Mouse (Mus musculus) liver (tissue): ENCODE results near the gene Slit3.

Experiments
- DNase-seq: peaks from one replicate; pipeline ENCODE4 v3.0.0-alpha.2; 2020; ENCODE audit warnings: mixed read lengths

The Slit3 gene

DNA sequence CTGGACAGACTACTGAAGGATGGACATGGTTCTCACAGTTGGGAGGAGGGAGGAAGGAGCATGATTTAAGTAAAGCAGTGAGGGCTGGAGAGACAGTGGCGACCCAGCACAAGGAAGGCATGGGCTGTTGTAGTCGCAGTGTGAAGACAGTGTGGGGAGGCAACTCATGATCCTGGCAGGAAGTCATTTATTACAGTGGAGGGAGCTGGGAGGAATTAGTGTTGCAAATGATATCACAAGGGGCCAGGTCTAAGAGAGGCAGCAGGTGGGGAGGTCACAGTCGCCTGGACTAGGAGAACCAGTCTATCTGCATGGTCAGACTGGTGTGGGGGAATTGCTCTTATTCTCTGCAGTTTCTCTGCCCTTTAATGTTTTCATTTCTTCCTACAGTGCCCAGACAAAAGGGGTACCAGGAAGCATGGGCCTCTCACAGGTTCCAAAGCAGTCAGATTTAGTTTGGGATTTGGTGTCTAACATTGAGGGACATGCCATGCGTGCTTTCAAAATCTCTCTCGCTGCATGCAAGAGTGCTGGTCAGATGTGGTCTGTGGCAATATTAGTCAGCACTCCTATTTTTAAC is 194.5 kb downstream of the Slit3 start:
- DNase-seq = no peak

DNA sequence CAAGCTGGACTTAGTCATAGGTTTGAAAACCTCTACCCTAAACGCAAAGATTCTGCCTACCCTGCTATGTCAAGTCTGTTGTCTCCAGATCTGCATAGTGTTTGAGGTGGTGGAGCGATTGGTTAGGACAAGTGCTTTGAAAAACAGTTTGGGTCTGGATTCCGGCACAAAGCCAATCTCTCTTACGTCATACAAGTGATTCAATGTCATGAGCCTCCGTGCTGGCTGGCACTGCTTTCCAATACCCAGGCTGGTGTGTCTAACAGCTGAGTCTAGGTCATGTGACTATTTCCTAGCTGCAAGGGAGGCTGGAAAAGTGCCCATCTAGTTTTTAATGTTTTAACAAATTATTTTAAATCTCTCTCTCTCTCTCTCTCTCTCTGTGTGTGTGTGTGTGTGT is 196.2 kb downstream of the Slit3 start:
- DNase-seq = no peak

DNA sequence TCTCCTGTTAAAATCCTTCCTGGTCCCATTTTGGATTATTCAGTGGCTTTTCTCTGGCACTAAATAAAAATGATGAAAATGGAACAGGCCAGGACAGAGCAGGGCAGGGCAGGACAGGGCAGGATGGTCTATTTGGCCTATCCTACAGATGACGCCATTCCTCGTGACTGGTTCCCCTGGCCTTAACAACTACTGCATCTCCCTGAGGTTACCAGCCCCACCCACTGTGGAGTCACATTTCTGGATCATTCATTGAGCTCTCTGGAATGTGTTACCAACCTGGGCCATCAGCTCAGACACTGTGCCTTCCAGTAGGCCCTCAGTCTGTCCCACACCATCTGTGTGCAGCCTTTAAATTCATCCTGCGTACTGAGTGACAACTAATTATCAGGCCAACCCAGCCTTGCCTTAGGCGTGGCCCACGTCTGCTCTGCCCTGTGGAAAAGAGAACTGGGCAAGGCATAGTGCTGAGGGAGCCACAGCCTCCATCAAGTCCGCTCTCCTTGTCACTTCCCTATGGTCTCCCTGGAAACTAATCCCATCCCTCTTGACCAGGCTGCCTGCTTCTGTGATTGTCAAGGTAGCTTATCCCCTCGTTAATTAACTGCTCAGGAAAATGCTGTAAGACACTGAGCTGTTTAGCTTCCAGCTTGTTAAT is 196.9 kb downstream of the Slit3 start:
- DNase-seq = no peak

DNA sequence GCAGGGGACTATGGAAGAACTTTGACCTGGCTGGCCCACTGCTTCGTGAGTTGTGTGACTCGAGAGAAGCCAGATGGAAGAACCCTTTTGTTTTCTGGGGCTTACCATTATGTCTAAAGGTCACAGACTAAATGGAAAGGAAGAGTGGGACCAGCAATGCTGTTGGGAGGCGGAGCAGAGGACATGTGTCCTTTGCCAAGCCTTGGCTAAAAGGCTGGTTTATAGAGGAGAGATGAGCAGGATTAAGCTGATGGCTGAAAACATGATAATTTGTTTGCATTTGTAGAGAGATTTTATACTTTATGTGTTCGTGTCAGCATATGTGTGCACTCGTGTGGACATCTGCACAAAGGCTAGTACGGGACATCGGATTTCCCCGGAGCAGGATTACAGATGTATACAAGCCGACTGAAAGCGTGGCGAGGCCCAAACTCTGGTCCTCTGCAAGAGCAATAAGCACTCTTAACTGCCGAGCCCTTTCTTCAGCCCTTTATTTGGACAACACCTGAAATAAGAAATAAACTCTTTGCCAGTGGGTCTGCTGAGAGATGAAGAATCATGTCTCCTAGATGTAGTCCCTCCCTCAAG is 197.5 kb downstream of the Slit3 start:
- no peak for DNase-seq

DNA sequence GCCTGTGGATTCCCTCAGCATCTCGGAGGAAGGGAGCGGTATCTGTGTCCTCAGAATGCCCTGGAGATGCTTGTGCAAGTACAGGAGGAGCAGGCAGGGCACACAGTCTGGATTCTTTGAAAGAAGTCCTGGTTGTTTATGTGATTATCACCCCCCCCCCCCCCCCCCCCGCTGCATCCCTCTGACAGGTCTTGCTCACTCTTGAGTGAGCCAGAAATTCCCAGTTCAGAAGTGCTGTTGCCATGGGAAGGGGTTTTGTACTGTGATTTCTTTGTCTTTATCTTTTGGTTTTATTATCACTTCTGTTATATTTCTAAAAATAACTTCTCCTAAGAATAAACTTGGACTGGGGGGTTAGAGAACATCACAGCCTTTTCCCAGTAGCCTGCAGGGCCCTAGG is 199.5 kb downstream of the Slit3 start:
- DNase-seq = no peak

DNA sequence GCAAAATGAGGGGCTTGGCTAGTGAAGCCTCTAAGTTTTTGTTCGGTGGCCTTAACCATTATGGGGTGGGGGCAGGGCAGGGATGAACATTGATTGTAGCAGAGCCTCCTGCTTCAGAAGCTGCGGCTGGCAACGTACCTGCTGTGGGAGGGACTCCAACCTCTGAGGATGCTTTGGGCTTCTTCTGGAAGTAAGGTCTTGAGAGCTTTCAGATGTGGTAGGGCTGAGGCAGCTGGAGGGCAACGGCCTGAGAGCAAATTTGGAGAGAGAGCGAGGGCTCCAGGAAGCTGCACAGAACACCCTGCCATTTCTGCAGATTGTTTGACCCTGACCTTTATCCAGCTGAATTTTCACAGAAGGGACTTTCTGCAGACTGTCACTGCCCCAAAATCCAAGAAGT is 203.4 kb downstream of the Slit3 start:
- no peak for DNase-seq

DNA sequence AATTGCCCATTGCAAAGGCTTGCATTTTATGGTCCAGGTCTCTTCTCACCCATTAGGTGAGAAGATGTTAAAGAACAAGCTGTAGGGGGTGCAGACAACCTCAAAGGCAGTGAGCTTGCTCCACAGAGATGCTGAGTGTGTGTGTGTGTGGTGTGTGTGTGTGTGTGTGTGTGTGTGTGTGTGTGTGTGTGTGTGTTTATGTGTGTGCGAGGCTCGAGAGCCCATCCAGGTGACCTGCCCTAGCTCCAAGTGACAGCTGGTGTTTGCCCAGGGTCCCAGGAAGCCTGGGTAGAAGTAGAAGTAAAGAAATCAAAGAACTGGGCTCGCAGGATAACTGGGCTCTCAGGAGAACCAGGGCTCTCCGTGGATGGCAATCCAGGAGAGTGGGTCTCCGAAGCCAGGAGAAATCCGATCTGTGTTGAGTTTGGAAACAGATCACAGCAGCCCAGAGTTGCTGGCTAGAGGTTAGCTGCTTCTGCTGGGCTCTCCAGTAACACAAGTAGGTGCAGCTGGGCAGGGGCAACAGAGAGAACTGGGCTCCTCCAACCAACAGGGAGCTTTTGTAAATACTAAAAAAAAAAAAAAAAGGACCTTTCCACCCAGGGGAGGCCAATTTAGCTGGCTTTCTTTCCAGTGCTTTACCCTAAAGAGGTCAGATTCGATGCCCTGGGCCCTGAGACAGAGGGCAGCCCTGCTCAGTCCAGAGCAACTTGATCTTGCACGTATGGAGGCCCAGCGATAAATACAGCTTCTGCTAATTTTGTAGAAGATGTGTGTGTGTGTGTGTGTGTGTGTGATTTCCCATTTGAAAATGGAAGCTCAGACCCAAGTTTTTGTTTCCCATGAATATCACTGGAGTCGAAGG is 204.3 kb downstream of the Slit3 start:
- no peak for DNase-seq

DNA sequence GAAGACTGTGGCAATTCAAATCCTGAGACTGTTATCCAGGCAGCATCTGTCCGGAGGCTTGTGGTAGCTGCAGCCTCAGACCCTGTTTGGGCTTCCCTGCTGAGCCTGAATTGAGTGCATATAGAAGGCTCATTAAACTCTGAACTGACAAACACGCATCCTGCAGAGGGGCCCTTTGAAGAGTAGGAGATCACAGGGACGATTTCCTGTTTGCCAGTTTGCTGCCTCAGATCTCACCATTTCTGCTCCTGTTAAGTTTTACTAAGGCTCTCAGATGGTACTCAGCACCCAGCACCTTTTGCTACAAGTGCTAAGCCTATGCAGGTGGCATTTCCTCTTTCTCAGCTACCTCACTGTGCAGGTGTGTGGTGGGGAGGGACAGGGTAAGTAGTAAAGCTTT is 205.3 kb downstream of the Slit3 start:
- DNase-seq = no peak

DNA sequence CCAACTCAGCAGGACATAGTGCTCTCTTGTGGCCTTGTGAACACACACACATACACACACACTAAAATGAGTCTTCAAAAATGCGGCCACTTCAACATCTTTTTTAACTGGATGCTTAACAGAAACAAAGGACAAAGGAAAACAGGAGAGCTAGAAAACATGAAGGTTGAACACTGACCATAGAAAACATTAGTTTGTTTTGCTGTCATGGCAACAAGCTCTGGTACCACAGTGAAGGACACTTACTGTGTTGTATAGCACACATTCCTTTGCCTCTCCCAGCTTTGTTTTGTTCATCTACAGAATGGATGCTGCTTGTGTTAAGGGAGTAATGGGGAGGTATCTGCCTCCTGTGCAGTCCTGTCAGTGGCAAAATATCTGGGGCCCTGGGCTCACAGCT is 206.9 kb downstream of the Slit3 start:
- no peak for DNase-seq

DNA sequence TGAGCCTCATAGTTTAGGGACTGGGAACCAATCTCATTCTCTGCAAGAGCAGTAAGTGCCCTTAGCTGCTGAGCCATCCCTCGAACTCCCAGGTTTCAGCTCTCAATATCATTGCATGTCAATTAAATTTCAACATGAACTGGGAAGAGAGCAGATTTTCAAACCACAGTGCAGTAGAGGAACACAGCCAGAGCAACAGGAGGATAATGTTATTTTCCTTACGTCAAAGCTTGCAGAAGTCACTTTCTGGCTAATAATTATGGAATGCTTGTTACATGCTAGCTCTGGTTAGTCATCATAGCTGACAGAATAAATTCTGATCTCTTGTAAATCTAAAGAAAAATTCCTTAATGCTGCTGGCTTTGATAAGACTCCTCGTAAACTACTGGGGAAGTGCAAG is 210.5 kb downstream of the Slit3 start:
- DNase-seq = no peak

DNA sequence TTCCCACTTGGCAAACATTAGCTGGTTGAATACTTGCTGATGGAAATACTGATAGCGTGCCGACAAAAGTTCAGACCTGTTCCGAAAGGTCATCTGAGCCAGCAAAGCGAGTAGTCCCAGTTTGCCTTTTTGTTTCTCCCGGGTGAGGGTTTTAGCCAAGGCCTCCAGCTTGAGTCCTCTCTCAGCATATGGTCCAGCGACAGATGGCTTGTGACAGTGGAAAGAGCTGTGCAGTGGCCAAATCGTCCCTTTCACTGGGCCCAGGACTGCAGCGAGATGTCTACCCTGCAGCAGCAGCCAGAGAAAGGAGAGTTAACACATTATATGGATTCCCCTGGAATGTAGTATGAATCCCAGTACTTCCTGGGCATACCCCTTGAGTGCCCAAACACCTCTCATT is 215.5 kb downstream of the Slit3 start:
- no peak for DNase-seq

DNA sequence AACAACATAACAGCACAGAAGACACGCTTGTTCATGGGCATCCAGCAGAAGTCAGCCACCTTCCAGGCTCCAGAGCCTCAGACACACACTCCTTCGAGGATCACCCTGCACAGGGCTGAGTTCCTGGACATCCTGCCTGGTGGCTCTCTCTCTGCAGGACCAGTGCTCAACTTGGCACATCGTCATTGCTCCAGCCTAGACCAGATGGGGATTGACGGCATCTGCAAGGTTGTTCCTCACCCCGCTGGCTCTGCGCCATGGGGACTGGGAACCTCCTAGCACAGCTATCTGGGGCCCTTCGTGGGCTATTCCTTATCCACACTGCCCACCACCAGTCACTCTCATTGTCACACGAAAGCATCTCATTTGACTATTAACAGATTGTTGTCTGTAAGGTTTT is 216.5 kb downstream of the Slit3 start:
- DNase-seq = no peak

DNA sequence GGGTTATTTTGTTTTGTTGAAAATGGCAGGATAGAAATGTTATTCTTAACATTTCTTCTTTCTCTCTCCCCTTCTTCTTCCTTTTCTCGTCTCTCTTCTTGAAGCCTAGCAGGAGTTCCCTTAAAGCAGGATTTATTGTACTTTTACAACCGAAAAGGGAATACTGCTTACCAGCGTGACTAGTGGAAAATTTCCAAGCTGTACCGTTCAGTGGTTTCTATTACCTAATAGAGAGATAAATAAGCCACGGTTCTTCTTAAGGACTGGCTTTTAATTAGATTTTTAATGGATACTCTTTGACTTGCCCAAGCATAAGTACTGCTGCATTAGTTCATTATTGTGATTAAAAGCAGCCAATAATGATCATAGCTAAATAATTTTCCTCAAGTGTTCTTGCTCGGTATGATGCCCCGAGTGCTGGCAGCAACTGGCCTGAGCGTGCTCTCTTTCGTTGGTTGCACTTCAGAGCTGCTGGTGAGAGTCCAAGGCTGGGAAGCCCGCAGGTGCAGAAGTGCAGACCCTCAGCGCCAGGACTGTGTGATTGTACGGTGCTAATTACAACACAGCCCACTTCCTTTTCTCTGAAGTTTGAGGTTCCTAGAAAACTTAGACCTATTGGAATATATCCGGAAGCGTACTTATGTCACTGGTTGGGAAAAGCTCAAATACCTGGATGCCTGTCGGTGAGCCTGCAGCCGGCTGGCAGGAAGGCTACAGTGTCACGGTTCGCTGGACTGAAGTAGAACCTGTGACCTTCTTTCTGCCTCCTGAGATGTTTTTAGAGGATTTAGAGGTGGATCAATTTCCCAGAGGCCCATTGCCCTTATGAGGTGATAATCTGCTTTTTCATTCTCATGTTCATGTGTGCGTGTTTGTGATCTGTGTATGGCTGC is 217.1 kb downstream of the Slit3 start:
- no peak for DNase-seq

DNA sequence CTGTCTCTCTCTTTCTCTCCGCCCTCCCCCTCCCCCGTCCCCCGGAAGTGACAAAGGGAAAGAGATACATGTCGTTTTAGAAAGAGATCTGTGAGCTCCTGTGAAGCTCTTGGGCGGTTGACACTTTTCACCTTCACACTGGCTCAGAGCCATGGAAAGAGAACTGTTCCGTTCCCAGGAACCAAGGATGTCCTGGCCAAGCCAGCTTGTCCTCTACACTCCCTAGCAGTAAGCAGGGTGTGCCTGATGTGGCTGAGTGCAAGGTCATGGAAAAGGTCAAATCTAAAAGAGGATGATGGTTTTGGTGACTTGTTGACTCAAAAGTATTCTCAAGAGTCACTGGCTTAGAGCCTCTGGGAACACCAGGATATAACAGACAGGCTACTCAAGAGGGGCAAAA is 219.7 kb downstream of the Slit3 start:
- no peak for DNase-seq

DNA sequence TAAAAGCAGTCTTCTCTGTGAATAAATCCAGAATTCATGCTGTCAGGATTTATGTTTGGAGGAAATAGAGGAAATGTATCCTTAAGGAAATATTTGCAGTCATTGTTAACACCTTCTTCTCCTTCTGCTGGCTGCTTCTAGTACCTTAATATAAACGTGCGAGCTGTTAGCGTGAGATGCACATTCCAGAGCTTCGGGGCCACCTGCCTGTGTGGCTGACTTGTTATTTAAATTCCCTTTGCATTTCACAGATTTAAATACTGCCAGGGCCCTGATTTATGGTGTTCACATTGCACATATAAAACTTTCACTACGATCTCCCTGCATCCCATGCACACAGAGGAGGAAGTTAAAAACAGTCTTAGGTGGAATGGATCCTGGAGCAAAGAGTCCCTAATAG is 221.5 kb downstream of the Slit3 start:
- DNase-seq = no peak

DNA sequence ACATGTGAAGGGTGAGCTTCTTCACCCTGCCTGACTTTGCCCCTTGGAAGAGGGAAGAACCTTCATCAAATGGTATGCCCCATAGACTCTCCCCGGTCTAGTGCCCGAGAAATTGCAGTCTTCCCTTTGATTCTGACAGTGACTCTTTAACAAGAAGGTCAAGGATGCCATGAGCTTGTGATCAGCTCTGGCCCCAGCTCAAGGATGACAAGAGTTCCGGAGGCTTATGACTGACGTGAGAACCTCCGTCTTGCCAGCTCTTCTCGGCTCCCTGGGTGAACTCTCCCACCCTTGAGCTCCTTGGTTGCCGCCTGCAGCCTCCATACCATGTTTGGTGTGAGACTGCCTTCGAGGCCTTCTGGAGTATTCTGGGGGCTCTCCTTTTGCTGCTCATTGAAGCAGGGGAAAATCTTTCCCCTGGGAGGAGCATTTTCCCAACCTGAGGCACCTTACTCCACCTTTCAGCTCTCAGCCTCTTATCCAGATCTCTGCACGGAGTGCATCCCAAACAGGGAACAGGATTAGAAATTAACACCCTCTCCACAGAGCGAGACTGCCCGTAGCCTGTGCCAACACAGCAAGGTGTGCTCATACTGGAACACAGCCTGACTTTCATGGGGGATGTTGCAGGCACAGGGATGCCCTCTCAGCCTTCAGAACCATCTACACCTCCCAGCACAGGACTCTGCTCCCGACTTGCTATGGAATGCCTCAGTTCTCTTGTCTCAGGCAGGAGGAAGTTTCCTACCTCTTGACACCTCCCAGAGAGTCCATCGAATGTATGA is 224.9 kb downstream of the Slit3 start:
- no peak for DNase-seq

DNA sequence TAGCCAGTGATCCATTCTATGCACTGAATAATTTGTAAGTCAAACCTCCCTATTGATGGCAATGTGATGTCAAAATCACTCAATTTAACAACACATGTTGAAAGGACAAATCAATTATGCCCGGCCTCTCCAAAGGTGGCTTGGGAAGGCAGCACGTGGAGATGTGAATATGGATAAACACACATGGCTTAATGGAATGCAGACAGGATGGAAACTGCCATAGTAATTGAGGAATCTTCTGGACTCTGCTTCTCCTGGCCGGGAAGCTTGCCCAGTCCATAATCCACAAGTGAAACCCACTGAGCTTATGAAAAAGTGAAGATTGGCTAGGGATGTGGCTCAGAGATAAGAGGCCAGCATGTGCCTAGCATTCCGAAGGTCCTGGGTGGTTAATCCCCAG is 227.1 kb downstream of the Slit3 start:
- no peak for DNase-seq

DNA sequence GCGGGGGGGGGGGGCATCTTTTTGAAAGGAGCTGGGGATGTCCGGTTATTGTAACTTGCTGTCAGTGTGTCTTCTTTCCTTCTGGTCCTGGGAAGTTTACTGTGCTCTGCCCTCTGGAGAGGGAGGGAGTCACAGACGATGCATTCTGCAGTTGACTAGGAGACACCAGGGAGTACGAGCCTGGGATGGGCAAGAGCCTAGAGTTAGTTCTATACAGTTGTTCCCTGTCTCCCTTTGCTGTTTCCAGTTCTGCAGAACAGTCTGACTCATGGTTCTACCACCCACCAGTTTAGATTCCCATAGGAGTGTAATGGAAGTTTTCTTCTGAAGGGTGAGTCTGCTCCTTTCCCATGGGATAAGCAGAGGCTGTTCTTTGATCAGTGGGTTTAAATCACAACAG is 229.9 kb downstream of the Slit3 start:
- DNase-seq = no peak

DNA sequence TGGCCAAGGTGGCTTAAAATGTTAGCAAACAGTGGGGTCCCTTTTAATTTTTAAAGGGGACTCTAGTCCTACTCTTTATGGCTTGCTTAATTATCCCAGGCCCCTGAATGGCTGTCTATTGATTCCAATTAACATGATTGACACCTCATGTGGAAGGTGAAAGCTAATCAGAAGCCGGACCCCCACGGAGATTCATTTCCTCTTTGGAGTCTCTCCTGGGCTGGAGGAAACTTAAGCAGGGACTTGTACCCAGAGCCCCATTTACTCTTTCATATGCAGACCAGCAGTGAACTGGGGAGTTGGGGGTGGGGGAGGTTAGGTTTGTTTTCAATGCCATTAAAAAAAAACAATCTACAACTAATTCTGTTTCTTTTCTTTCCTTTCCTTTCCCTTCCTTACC is 230.4 kb downstream of the Slit3 start:
- no peak for DNase-seq

DNA sequence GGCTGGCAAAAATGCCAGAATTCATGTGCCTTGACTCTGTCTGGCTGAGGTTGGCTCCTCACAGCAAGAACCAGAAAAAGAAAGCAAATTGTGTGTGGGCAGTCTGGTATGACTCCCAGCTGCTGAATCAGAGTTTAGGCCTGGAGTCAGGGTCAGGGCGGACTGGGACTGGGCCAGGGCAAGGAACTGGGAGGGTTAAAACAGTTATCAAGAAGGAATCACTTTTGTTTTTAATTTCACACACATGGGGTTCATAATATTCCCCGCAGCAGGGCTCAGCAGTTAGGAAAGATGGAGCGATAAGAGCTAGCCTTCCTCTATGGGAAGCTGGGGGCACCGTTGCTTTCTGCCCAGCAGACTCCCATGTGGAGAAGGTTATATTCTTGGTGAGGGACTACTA is 234.8 kb downstream of the Slit3 start:
- no peak for DNase-seq

DNA sequence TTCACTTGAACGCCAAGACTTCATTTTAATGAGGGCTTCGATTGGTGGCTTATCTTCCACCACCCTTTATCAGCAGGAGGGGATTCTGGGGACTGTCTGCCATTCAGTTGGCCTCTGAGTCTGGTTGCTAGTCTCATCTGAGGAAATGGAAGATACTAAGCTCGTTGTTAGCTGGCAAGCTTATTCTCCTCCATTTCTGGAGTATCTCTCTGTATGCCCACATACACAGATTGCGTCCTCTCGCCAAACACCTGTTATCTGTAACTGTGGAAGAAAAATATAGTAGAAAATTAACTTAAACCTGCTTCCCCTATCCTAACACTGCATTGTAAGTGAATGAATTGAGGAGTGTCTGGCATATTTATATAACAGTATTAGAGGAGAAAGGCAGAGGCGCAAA is 240.0 kb downstream of the Slit3 start:
- no peak for DNase-seq

DNA sequence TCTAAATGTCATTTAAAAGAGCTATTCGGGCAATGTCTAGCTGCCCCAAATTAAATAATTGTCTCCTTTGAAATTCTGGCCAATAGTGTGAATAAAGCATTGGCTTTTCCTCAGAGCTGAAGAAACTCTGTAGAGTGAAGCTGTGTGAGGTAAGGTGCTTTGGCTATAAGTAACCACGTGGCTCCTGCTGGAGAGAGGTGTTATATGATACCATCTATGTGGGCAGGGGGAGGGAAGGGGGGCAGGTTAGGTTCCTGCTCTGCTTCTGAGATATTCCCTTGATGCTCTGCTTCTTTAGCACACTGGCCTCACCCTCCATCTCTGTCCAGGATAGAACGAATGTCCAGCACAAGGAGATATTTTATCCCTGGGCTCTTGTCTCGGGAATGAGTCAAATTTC is 242.0 kb downstream of the Slit3 start:
- DNase-seq = no peak
